Mouse (Mus musculus) kidney, embryonic 16.5 days (tissue): ENCODE data around the gene Elovl1. TPM values are rescaled to one million over a fixed set of nuclear protein-coding genes. Genes with fewer than 3 reads are reported as not detected.

Source experiments
- ATAC-seq: fragments of 200-750 bp; cut with Nextera tagmentation; 2 replicates; pipeline ENCODE4 v1.8.0; 2017; ENCODE audit warnings: moderate TSS enrichment; ENCODE audit not compliant: low FRiP score, low TSS enrichment
- H3K27ac ChIP-seq: fragments of 300-500 bp; sonication (generic); 2 replicates; pipeline ENCODE4 v1.5.1; 2014; ENCODE audit warnings: low read length
- H3K27me3 ChIP-seq: fragments of 300-500 bp; sonication (generic); 2 replicates; pipeline ENCODE4 v1.6.1; 2014; ENCODE audit warnings: low read length, control low read depth, mixed read lengths; ENCODE audit not compliant: insufficient read depth
- H3K36me3 ChIP-seq: fragments of 300-500 bp; sonication (generic); 2 replicates; pipeline ENCODE4 v1.6.1; 2014; ENCODE audit warnings: low read length, control low read depth, mixed read lengths; ENCODE audit not compliant: insufficient read depth
- H3K4me1 ChIP-seq: fragments of 300-500 bp; sonication (generic); 2 replicates; pipeline ENCODE4 v1.6.1; 2014; ENCODE audit warnings: low read length, control low read depth, mixed read lengths; ENCODE audit not compliant: insufficient read depth
- H3K4me2 ChIP-seq: fragments of 300-500 bp; sonication (generic); replicated peaks from 2 replicates; pipeline ENCODE4 v1.6.1; 2014; ENCODE audit warnings: low read depth, low read length
- H3K4me3 ChIP-seq: fragments of 300-500 bp; sonication (generic); 2 replicates; pipeline ENCODE4 v1.5.1; 2014; ENCODE audit warnings: mild to moderate bottlenecking, low read length
- H3K9ac ChIP-seq: fragments of 300-500 bp; sonication (generic); replicated peaks from 2 replicates; pipeline ENCODE4 v1.6.1; 2014; ENCODE audit warnings: low read length
- H3K9me3 ChIP-seq: fragments of 300-500 bp; sonication (generic); 2 replicates; pipeline ENCODE4 v1.6.1; 2016; ENCODE audit warnings: low read length, control low read depth
- WGBS: fragments of 180-500 bp; shearing (Covaris S2); extraction: QIAGEN DNeasy Blood & Tissue Kit; methylation state at CpG from one replicate; pipeline ENCODE4 v1.1.7; 2014; 5-methylcytosine and 5-hydroxymethylcytosine counted together
- polyA plus RNA-seq: library from polyadenylated mRNA; unstranded; fragments of >200 nt; fragmentation: Nextera tagmentation; extraction: Ambion mirVana; gene quantifications from 2 replicates; pipeline ENCODE4 v1.2.1, GENCODE M21; 2015

Elovl1 gene
- 122 and 125 TPM in 2 replicates for polyA plus RNA-seq

- Histone ChIP-seq H3K4me1 (peaks cover 29% of the 10 kb centered on the region), H3K27ac (peak within 1 kb of the TSS; percentile 87), H3K4me3 (peak within 1 kb of the TSS; percentile 77), H3K36me3 (peaks cover 24% of the 10 kb centered on the region), H3K27me3 (no peaks in the 10 kb centered on the region), H3K9ac (peak within 1 kb of the TSS; percentile 85), H3K9me3 (no peaks in the 10 kb centered on the region), H3K4me2 (peak within 1 kb of the TSS; percentile 79)
- whole genome bisulfite sequencing, result 0% methylated on average over 28 of the region's 31 CpGs
- peak; percentile 98 for ATAC-seq
Measured at GRCm38 (mm10) chr4:118427768-118428451, at the start of gene Elovl1. Elovl1 (plus strand) TSS chr4:118428093.

- Histone ChIP-seq H3K4me1 (no peaks in the 10 kb centered on the region), H3K9ac (no peak overlapping the region), H3K27ac (no peak overlapping the region), H3K4me3 (no peak overlapping the region), H3K4me2 (no peak overlapping the region), H3K9me3 (no peaks in the 10 kb centered on the region), H3K36me3 (peaks cover 90% of the 10 kb centered on the region), H3K27me3 (no peaks in the 10 kb centered on the region)
- 86% methylated on average over 7 of the region's 7 CpGs for WGBS
- ATAC-seq, result no peak
Measured at GRCm38 (mm10) chr4:118383271-118383670, 44.6 kb upstream of the Elovl1 start.

GRCm38 (mm10) chr4:118387316-118387715 lies 40.6 kb upstream of the Elovl1 start:
- Histone ChIP-seq H3K4me1 (no peaks in the 10 kb centered on the region), H3K9ac (no peak overlapping the region), H3K4me3 (no peak overlapping the region), H3K9me3 (no peaks in the 10 kb centered on the region), H3K4me2 (no peak overlapping the region), H3K27me3 (no peaks in the 10 kb centered on the region), H3K36me3 (peaks cover 89% of the 10 kb centered on the region), H3K27ac (no peak overlapping the region)
- no peak for ATAC-seq
- WGBS, result 91% methylated on average over 8 of the region's 8 CpGs

- Histone ChIP-seq H3K4me3 (no peak overlapping the region), H3K27ac (no peak overlapping the region), H3K4me2 (no peak overlapping the region), H3K4me1 (no peaks in the 10 kb centered on the region), H3K9ac (no peak overlapping the region), H3K27me3 (no peaks in the 10 kb centered on the region), H3K36me3 (peaks cover 86% of the 10 kb centered on the region), H3K9me3 (no peaks in the 10 kb centered on the region)
- ATAC-seq, result no peak
- WGBS, result 87% methylated on average over 11 of the region's 11 CpGs
Measured at GRCm38 (mm10) chr4:118390146-118390545, 37.7 kb upstream of the Elovl1 start.

DNA sequence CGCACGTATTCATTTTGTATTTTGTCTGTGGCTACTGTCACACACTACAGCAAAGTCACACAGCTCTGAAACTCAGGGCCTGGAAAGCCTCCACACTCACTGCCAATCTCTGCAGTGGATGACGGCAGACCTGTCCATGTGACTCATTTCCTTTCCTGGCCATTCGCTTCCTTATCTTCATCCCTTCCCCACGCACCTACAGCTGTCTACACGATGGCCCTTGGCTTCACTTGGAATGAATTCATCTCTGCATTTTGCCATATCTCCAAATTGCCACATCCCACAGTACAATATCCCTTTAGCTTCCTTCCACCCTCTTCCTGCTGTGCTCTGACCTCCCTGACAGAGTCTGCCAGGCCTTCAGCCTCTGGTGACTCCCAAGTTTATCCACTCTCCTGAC lies 33.4 kb upstream of the Elovl1 start:
- H3K27ac ChIP-seq, result no peak overlapping the region
- no peak for ATAC-seq
- H3K27me3 ChIP-seq, result no peaks in the 10 kb centered on the region
- H3K4me3 ChIP-seq, result no peak overlapping the region
- no peak overlapping the region for H3K4me2 ChIP-seq
- no peak overlapping the region for H3K9ac ChIP-seq
- no peaks in the 10 kb centered on the region for H3K4me1 ChIP-seq
- no peaks in the 10 kb centered on the region for H3K9me3 ChIP-seq
- peaks cover 77% of the 10 kb centered on the region for H3K36me3 ChIP-seq
- WGBS, result 90% methylated on average over 6 of the region's 6 CpGs

DNA sequence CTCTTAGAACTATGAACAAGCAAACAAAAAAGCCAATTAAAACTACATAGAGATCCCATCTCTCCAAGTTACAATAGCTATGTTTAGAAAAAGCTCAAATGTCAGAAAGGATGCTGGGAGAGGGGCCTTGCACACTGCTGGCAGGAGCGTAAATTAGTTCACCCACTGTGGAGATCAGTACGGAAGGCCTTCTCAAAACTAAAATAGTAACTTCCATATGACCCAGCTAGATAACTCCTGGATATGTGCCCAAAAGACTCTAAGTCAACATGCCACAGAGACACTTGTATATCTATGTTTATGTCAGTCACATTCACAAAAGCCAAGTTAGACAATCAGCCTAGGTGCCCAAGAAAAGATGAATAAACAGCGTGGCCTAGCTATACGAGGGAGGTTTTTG lies 32.6 kb upstream of the Elovl1 start:
- 72% methylated on average over 4 of the region's 4 CpGs for WGBS
- Histone ChIP-seq H3K4me1 (no peaks in the 10 kb centered on the region), H3K36me3 (peaks cover 78% of the 10 kb centered on the region), H3K4me2 (no peak overlapping the region), H3K9me3 (no peaks in the 10 kb centered on the region), H3K27ac (no peak overlapping the region), H3K4me3 (no peak overlapping the region), H3K27me3 (no peaks in the 10 kb centered on the region), H3K9ac (no peak overlapping the region)
- ATAC-seq, result no peak

DNA sequence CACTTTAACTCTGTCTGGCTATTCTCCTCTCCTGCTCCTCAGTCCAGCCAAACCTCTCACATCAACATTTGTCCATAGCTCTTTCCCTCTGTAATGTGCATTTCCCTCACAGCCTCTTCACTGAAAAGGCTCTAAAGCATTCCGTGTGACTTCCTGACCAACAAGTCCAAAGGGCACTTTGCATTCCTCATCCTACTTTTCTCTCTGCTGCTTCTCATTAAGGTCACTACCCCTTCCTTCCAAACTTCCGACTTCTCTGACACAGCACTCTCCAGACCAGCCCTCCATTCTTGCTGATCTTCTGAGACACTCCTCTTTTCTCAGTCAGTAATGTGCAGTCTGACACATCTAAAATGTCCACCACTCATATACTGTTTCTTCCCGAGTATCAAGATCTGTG lies 31.5 kb upstream of the Elovl1 start:
- Histone ChIP-seq H3K36me3 (peaks cover 75% of the 10 kb centered on the region), H3K27ac (no peak overlapping the region), H3K27me3 (no peaks in the 10 kb centered on the region), H3K4me3 (no peak overlapping the region), H3K9ac (no peak overlapping the region), H3K4me1 (no peaks in the 10 kb centered on the region), H3K4me2 (no peak overlapping the region), H3K9me3 (no peaks in the 10 kb centered on the region)
- WGBS, result 60% methylated on average over 3 of the region's 3 CpGs
- ATAC-seq, result no peak

GRCm38 (mm10) chr4:118398400-118398799 lies 29.5 kb upstream of the Elovl1 start:
- 92% methylated on average over 6 of the region's 6 CpGs for WGBS
- ATAC-seq, result no peak
- Histone ChIP-seq H3K4me3 (no peak overlapping the region), H3K9ac (no peak overlapping the region), H3K4me1 (no peaks in the 10 kb centered on the region), H3K27me3 (no peaks in the 10 kb centered on the region), H3K36me3 (peaks cover 69% of the 10 kb centered on the region), H3K27ac (no peak overlapping the region), H3K9me3 (no peaks in the 10 kb centered on the region), H3K4me2 (no peak overlapping the region)

- Histone ChIP-seq H3K36me3 (peaks cover 60% of the 10 kb centered on the region), H3K4me3 (no peak overlapping the region), H3K9me3 (no peaks in the 10 kb centered on the region), H3K4me1 (no peaks in the 10 kb centered on the region), H3K27ac (no peak overlapping the region), H3K27me3 (no peaks in the 10 kb centered on the region), H3K9ac (no peak overlapping the region), H3K4me2 (no peak overlapping the region)
- WGBS, result 87% methylated on average over 3 of the region's 3 CpGs
- ATAC-seq, result no peak
Measured at GRCm38 (mm10) chr4:118401421-118401820, 26.5 kb upstream of the Elovl1 start.

- Histone ChIP-seq H3K4me1 (no peaks in the 10 kb centered on the region), H3K4me2 (no peak overlapping the region), H3K27me3 (no peaks in the 10 kb centered on the region), H3K9me3 (no peaks in the 10 kb centered on the region), H3K36me3 (peaks cover 58% of the 10 kb centered on the region), H3K27ac (no peak overlapping the region), H3K9ac (no peak overlapping the region), H3K4me3 (no peak overlapping the region)
- no peak for ATAC-seq
- WGBS, result 81% methylated on average over 5 of the region's 5 CpGs
Measured at GRCm38 (mm10) chr4:118401918-118402317, 26.0 kb upstream of the Elovl1 start.
